Mouse (Mus musculus): ENCODE measurements around the gene Timd2.

DNA sequence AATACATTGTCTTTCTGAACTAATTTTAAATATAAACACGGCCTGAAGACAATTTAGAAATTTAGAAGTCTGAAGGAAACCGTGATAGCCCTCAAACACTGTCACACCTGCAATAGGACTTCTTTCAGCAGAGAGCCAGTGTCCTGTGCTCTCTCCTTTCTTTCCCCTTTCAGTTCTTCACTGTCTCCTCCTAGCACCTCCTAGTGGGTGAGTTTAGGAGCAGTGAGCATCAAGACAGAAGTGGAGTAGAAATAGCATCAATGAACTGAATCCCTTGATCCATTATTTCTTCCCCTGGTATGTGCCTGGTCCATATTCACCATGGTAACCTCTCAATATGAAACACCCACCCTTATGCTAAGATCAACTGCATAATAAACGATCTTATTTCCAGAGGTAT lies 70.3 kb downstream of the Timd2 start:
- TF ChIP-seq POLR2A (IDR thresholded peaks at IDR 0.05; ENCODE audit: insufficient read depth, low read depth, low read length) (no peak), CTCF (IDR thresholded peaks at IDR 0.05) (no peak), EP300 (IDR thresholded peaks at IDR 0.05; ENCODE audit: insufficient read depth, low read depth, low read length) (no peak)

Measured in heart, adult 2 months (tissue).